ENCODE assay signal across 30 mouse cellular contexts in genomic region chr3:140702271-140702681, GRCm38 (mm10).
DNase-seq lines count a peak whose midpoint lies in the region; ATAC-seq and TF ChIP-seq lines count a peak whose summit lies in the region.
"Had no signal": no experiment of that assay in that cellular context is flagged by ENCODE, and none has a peak within 500 bp of the region (broad histone marks: within the 10 kb centered on the region; RNA-seq: fewer than 3 reads in every experiment).

No protein-coding gene starts in this region.

- no peaks in the 10 kb centered on the region for H3K4me1 ChIP-seq in liver, postnatal 0 days (ENCODE audit: insufficient read depth)
- H3K4me1 ChIP-seq: embryonic facial prominence, embryonic 10.5 days; embryonic facial prominence, embryonic 15.5 days; forebrain, embryonic 15.5 days; limb, embryonic 12.5 days; liver, embryonic 15.5 days; lung, embryonic 15.5 days; midbrain, embryonic 12.5 days had no signal

- intact Hi-C loops in left cerebral cortex, postnatal 4 days (cut with DNase I): no loop called here

- no peak overlapping the region for H3K4me2 ChIP-seq in liver, postnatal 0 days (ENCODE audit: low read depth, low read length)
- H3K4me2 ChIP-seq: embryonic facial prominence, embryonic 15.5 days; forebrain, embryonic 15.5 days; heart, embryonic 11.5 days; hindbrain, embryonic 13.5 days; limb, embryonic 12.5 days; liver, embryonic 15.5 days; lung, embryonic 15.5 days; midbrain, embryonic 12.5 days; neural tube, embryonic 15.5 days had no signal

- H3K9ac ChIP-seq in liver, postnatal 0 days (replicated peaks): no peak overlapping the region
- H3K9ac ChIP-seq: embryonic facial prominence, embryonic 15.5 days; forebrain, embryonic 15.5 days; hindbrain, embryonic 13.5 days; limb, embryonic 12.5 days; liver, embryonic 15.5 days; lung, embryonic 15.5 days; midbrain, embryonic 12.5 days; neural tube, embryonic 15.5 days had no signal

- peak; percentile 60 for DNase-seq in left cerebral cortex, postnatal 4 days
- no peak for DNase-seq in left cerebral cortex, adult 9 months (ENCODE audit: low spot score in 2 of 2)
- peak; percentile 75 for DNase-seq in brain, adult 2 months (ENCODE audit: low read depth, low spot score)
- DNase-seq in cerebellum, adult 9-11 months: peak; percentile 42
- DNase-seq in retina, postnatal 1 day: peak; percentile 48
- DNase-seq in frontal cortex, postnatal 14 days (ENCODE audit: low spot score in 2 of 2): no peak
- no peak for DNase-seq in liver, postnatal 0 days
- DNase-seq: adrenal gland, adult 8-10 months; B cell, adult 2 months; gastrocnemius, adult 2 months; gastrocnemius, postnatal 36 days; heart, adult 18-20 months; heart, postnatal 36 days; kidney, adult 2 months; layer of hippocampus, adult 9-11 months; lung, postnatal 36 days; right cerebral cortex, adult 18-20 months; spleen, adult 18-20 months; thymus, postnatal 14 days had no signal

- 76% methylated on average over 6 of the region's 6 CpGs for WGBS in liver, postnatal 0 days (ENCODE audit: insufficient replicate concordance)

- H3K36me3 ChIP-seq in liver, postnatal 0 days (replicated peaks; ENCODE audit: insufficient read depth, low read length): no peaks in the 10 kb centered on the region
- H3K36me3 ChIP-seq: embryonic facial prominence, embryonic 10.5 days; embryonic facial prominence, embryonic 15.5 days; forebrain, embryonic 15.5 days; hindbrain, embryonic 13.5 days; limb, embryonic 12.5 days; liver, embryonic 15.5 days; lung, embryonic 15.5 days; midbrain, embryonic 12.5 days; neural tube, embryonic 15.5 days had no signal

- H3K27me3 ChIP-seq in liver, postnatal 0 days (ENCODE audit: insufficient read depth, low read length): no peaks in the 10 kb centered on the region
- H3K27me3 ChIP-seq: embryonic facial prominence, embryonic 15.5 days; forebrain, embryonic 15.5 days; hindbrain, embryonic 13.5 days; limb, embryonic 12.5 days; liver, embryonic 15.5 days; lung, embryonic 15.5 days; midbrain, embryonic 12.5 days; neural tube, embryonic 15.5 days had no signal

- no peak overlapping the region for H3K27ac ChIP-seq in liver, postnatal 0 days (ENCODE audit: low read depth)
- H3K27ac ChIP-seq: embryonic facial prominence, embryonic 10.5 days; embryonic facial prominence, embryonic 15.5 days; forebrain, embryonic 15.5 days; gastrocnemius, adult 2 months; hindbrain, embryonic 13.5 days; kidney, postnatal 0 days; limb, embryonic 12.5 days; liver, embryonic 15.5 days; lung, embryonic 15.5 days; midbrain, embryonic 12.5 days; neural tube, embryonic 15.5 days had no signal

- no peak for TF ChIP-seq EP300 in liver, postnatal 0 days (IDR thresholded peaks at IDR 0.05; ENCODE audit: low read depth)

- H3K4me3 ChIP-seq in liver, postnatal 0 days (ENCODE audit: low read depth, low read length): no peak overlapping the region
- H3K4me3 ChIP-seq: embryonic facial prominence, embryonic 10.5 days; embryonic facial prominence, embryonic 15.5 days; forebrain, embryonic 15.5 days; gastrocnemius, adult 2 months; hindbrain, embryonic 13.5 days; limb, embryonic 12.5 days; liver, embryonic 15.5 days; lung, embryonic 15.5 days; midbrain, embryonic 12.5 days; neural tube, embryonic 15.5 days had no signal

- no peak for TF ChIP-seq CTCF in liver, postnatal 0 days (IDR thresholded peaks at IDR 0.05; ENCODE audit: low read depth)

- no peak for ATAC-seq in liver, postnatal 0 days
- ATAC-seq: forebrain, embryonic 15.5 days had no signal

- no peaks in the 10 kb centered on the region for H3K9me3 ChIP-seq in liver, postnatal 0 days (ENCODE audit: low read length)
- H3K9me3 ChIP-seq: embryonic facial prominence, embryonic 10.5 days; embryonic facial prominence, embryonic 15.5 days; forebrain, embryonic 15.5 days; hindbrain, embryonic 13.5 days; limb, embryonic 12.5 days; liver, embryonic 15.5 days; lung, embryonic 15.5 days; midbrain, embryonic 12.5 days; neural tube, embryonic 15.5 days had no signal

Comparison
In these comparisons a context has a peak if more than half of its experiments do, and no peak if none do; other contexts are left out.
1. DNase-seq: peak in left cerebral cortex, postnatal 4 days (single experiment), brain, adult 2 months (single experiment), cerebellum, adult 9-11 months (single experiment) and retina, postnatal 1 day (single experiment); none in left cerebral cortex, adult 9 months (0 of 2), frontal cortex, postnatal 14 days (0 of 2) and liver, postnatal 0 days (single experiment).